Mouse (Mus musculus) limb, embryonic 15.5 days (tissue): ENCODE measurements around the gene Rab11a. TPM values are rescaled to one million over a fixed set of nuclear protein-coding genes. Genes with fewer than 3 reads are reported as not detected.

Source experiments
- ATAC-seq: fragments of 200-750 bp; cut with Nextera tagmentation; 2 replicates; pipeline ENCODE4 v1.8.0; 2017; ENCODE audit warnings: low read depth, moderate TSS enrichment; ENCODE audit not compliant: insufficient number of reproducible peaks, low FRiP score, low TSS enrichment
- H3K27ac ChIP-seq: fragments of 300-500 bp; sonication (generic); 2 replicates; pipeline ENCODE4 v1.5.1; 2015; ENCODE audit warnings: moderate library complexity, mild to moderate bottlenecking, inconsistent platforms
- H3K27me3 ChIP-seq: fragments of 300-500 bp; sonication (generic); 2 replicates; pipeline ENCODE4 v1.6.1; 2015; ENCODE audit warnings: inconsistent platforms
- H3K36me3 ChIP-seq: fragments of 300-500 bp; sonication (generic); 2 replicates; pipeline ENCODE4 v1.6.1; 2015; ENCODE audit warnings: inconsistent platforms
- H3K4me1 ChIP-seq: fragments of 300-500 bp; sonication (generic); 2 replicates; pipeline ENCODE4 v1.6.1; 2015; ENCODE audit warnings: inconsistent platforms
- H3K4me2 ChIP-seq: fragments of 300-500 bp; sonication (generic); 2 replicates; pipeline ENCODE4 v1.6.1; 2015; ENCODE audit warnings: mild to moderate bottlenecking, inconsistent platforms
- H3K4me3 ChIP-seq: fragments of 300-500 bp; sonication (generic); 2 replicates; pipeline ENCODE4 v1.5.1; 2015; ENCODE audit warnings: mild to moderate bottlenecking, inconsistent platforms
- H3K9ac ChIP-seq: fragments of 300-500 bp; sonication (generic); 2 replicates; pipeline ENCODE4 v1.6.1; 2015; ENCODE audit warnings: inconsistent platforms
- H3K9me3 ChIP-seq: fragments of 300-500 bp; sonication (generic); 2 replicates; pipeline ENCODE4 v1.6.1; 2016; ENCODE audit warnings: inconsistent platforms
- WGBS: fragments of 180-500 bp; shearing (Covaris S2); methylation state at CpG from one replicate; pipeline ENCODE4 v1.1.7; 2015; 5-methylcytosine and 5-hydroxymethylcytosine counted together
- polyA plus RNA-seq: library from polyadenylated mRNA; unstranded; fragments of >200 nt; fragmentation: Nextera tagmentation; extraction: Ambion mirVana; gene quantifications from 2 replicates; pipeline ENCODE4 v1.2.1, GENCODE M21; 2015

The Rab11a gene
- polyA plus RNA-seq, 1 experiment from 2014 or later: 503 TPM

GRCm38 (mm10) chr9:64702391-64702790 lies 35.2 kb downstream of the Rab11a start:
- Histone ChIP-seq H3K9ac (no peak overlapping the region), H3K4me2 (no peak overlapping the region), H3K9me3 (no peaks in the 10 kb centered on the region), H3K4me3 (no peak overlapping the region), H3K27ac (no peak overlapping the region), H3K4me1 (no peaks in the 10 kb centered on the region), H3K27me3 (no peaks in the 10 kb centered on the region), H3K36me3 (peaks cover 18% of the 10 kb centered on the region)
- no peak for ATAC-seq

GRCm38 (mm10) chr9:64701651-64702050 lies 35.9 kb downstream of the Rab11a start:
- Histone ChIP-seq H3K27me3 (no peaks in the 10 kb centered on the region), H3K4me2 (no peak overlapping the region), H3K27ac (no peak overlapping the region), H3K4me3 (no peak overlapping the region), H3K4me1 (no peaks in the 10 kb centered on the region), H3K36me3 (peaks cover 22% of the 10 kb centered on the region), H3K9ac (no peak overlapping the region), H3K9me3 (no peaks in the 10 kb centered on the region)
- ATAC-seq: no peak
- 43% methylated on average over 1 of the region's 1 CpGs for WGBS

- Histone ChIP-seq H3K9me3 (no peaks in the 10 kb centered on the region), H3K27me3 (no peaks in the 10 kb centered on the region), H3K4me3 (no peak overlapping the region), H3K36me3 (peaks cover 20% of the 10 kb centered on the region), H3K4me2 (no peak overlapping the region), H3K9ac (no peak overlapping the region), H3K4me1 (no peaks in the 10 kb centered on the region), H3K27ac (no peak overlapping the region)
- ATAC-seq: no peak
- 88% methylated on average over 4 of the region's 4 CpGs for WGBS
Measured at GRCm38 (mm10) chr9:64700451-64701311, 36.9 kb downstream of the Rab11a start.

GRCm38 (mm10) chr9:64698586-64698985 lies 39.0 kb downstream of the Rab11a start:
- Histone ChIP-seq H3K4me3 (no peak overlapping the region), H3K9me3 (no peaks in the 10 kb centered on the region), H3K4me2 (no peak overlapping the region), H3K9ac (no peak overlapping the region), H3K4me1 (no peaks in the 10 kb centered on the region), H3K36me3 (peaks cover 28% of the 10 kb centered on the region), H3K27me3 (no peaks in the 10 kb centered on the region), H3K27ac (no peak overlapping the region)
- no peak for ATAC-seq
- 89% methylated on average over 1 of the region's 1 CpGs for WGBS

- Histone ChIP-seq H3K4me3 (no peak overlapping the region), H3K4me1 (no peaks in the 10 kb centered on the region), H3K4me2 (no peak overlapping the region), H3K27me3 (no peaks in the 10 kb centered on the region), H3K9me3 (no peaks in the 10 kb centered on the region), H3K9ac (no peak overlapping the region), H3K36me3 (peaks cover 29% of the 10 kb centered on the region), H3K27ac (no peak overlapping the region)
- WGBS: 83% methylated on average over 5 of the region's 5 CpGs
- ATAC-seq: no peak
Measured at GRCm38 (mm10) chr9:64697677-64698076, 39.9 kb downstream of the Rab11a start.

- WGBS: 80% methylated on average over 1 of the region's 1 CpGs
- Histone ChIP-seq H3K9ac (no peak overlapping the region), H3K27ac (no peak overlapping the region), H3K4me2 (no peak overlapping the region), H3K4me3 (no peak overlapping the region), H3K27me3 (no peaks in the 10 kb centered on the region), H3K4me1 (no peaks in the 10 kb centered on the region), H3K9me3 (no peaks in the 10 kb centered on the region), H3K36me3 (peaks cover 29% of the 10 kb centered on the region)
- no peak for ATAC-seq
Measured at GRCm38 (mm10) chr9:64697006-64697405, 40.6 kb downstream of the Rab11a start.

- Histone ChIP-seq H3K9me3 (no peaks in the 10 kb centered on the region), H3K4me1 (no peaks in the 10 kb centered on the region), H3K27ac (no peak overlapping the region), H3K4me2 (no peak overlapping the region), H3K36me3 (peaks cover 29% of the 10 kb centered on the region), H3K9ac (no peak overlapping the region), H3K27me3 (no peaks in the 10 kb centered on the region), H3K4me3 (no peak overlapping the region)
- no peak for ATAC-seq
- 89% methylated on average over 4 of the region's 4 CpGs for WGBS
Measured at GRCm38 (mm10) chr9:64696404-64696803, 41.2 kb downstream of the Rab11a start.

- Histone ChIP-seq H3K36me3 (peaks cover 29% of the 10 kb centered on the region), H3K27ac (no peak overlapping the region), H3K4me1 (no peaks in the 10 kb centered on the region), H3K4me3 (no peak overlapping the region), H3K4me2 (no peak overlapping the region), H3K27me3 (no peaks in the 10 kb centered on the region), H3K9me3 (no peaks in the 10 kb centered on the region), H3K9ac (no peak overlapping the region)
- WGBS: 83% methylated on average over 1 of the region's 1 CpGs
- ATAC-seq: no peak
Measured at GRCm38 (mm10) chr9:64695266-64695665, 42.3 kb downstream of the Rab11a start.

- 66% methylated on average over 2 of the region's 2 CpGs for WGBS
- H3K36me3 ChIP-seq: peaks cover 29% of the 10 kb centered on the region
- no peak for ATAC-seq
- no peak overlapping the region for H3K4me3 ChIP-seq
- no peak overlapping the region for H3K4me2 ChIP-seq
- H3K9me3 ChIP-seq: no peaks in the 10 kb centered on the region
- no peak overlapping the region for H3K27ac ChIP-seq
- no peaks in the 10 kb centered on the region for H3K4me1 ChIP-seq
- no peaks in the 10 kb centered on the region for H3K27me3 ChIP-seq
- no peak overlapping the region for H3K9ac ChIP-seq
Measured at GRCm38 (mm10) chr9:64693094-64693493, 44.5 kb downstream of the Rab11a start.

GRCm38 (mm10) chr9:64691176-64691575 lies 46.4 kb downstream of the Rab11a start:
- H3K9me3 ChIP-seq: no peaks in the 10 kb centered on the region
- peaks cover 20% of the 10 kb centered on the region for H3K36me3 ChIP-seq
- 0 out of 2 replicates have a peak, but pooled peaks cover 3% of the 10 kb centered on the region for H3K4me1 ChIP-seq
- no peak overlapping the region for H3K9ac ChIP-seq
- H3K4me3 ChIP-seq: no peak overlapping the region
- H3K27ac ChIP-seq: no peak overlapping the region
- H3K27me3 ChIP-seq: no peaks in the 10 kb centered on the region
- peak; percentile 50; the same call in 1 of the 2 replicates for ATAC-seq
- under 1% methylated on average over 7 of the region's 7 CpGs for WGBS
- no peak overlapping the region for H3K4me2 ChIP-seq

- H3K4me2 ChIP-seq: no peak overlapping the region
- no peaks in the 10 kb centered on the region for H3K9me3 ChIP-seq
- no peak for ATAC-seq
- 0 out of 2 replicates have a peak, but pooled peaks cover 3% of the 10 kb centered on the region for H3K4me1 ChIP-seq
- H3K9ac ChIP-seq: no peak overlapping the region
- no peak overlapping the region for H3K27ac ChIP-seq
- no peaks in the 10 kb centered on the region for H3K27me3 ChIP-seq
- H3K36me3 ChIP-seq: peaks cover 20% of the 10 kb centered on the region
- 94% methylated on average over 2 of the region's 2 CpGs for WGBS
- H3K4me3 ChIP-seq: no peak overlapping the region
Measured at GRCm38 (mm10) chr9:64690771-64691170, 46.8 kb downstream of the Rab11a start.

GRCm38 (mm10) chr9:64688015-64688394 lies 49.6 kb downstream of the Rab11a start:
- 30% methylated on average over 1 of the region's 1 CpGs for WGBS
- no peaks in the 10 kb centered on the region for H3K27me3 ChIP-seq
- ATAC-seq: no peak
- no peak overlapping the region for H3K27ac ChIP-seq
- H3K4me2 ChIP-seq: no peak overlapping the region
- H3K9ac ChIP-seq: no peak overlapping the region
- H3K4me3 ChIP-seq: no peak overlapping the region
- H3K9me3 ChIP-seq: no peaks in the 10 kb centered on the region
- H3K36me3 ChIP-seq: no peaks in the 10 kb centered on the region
- 0 out of 2 replicates have a peak, but pooled peaks cover 3% of the 10 kb centered on the region for H3K4me1 ChIP-seq
